In the genomic region with DNA sequence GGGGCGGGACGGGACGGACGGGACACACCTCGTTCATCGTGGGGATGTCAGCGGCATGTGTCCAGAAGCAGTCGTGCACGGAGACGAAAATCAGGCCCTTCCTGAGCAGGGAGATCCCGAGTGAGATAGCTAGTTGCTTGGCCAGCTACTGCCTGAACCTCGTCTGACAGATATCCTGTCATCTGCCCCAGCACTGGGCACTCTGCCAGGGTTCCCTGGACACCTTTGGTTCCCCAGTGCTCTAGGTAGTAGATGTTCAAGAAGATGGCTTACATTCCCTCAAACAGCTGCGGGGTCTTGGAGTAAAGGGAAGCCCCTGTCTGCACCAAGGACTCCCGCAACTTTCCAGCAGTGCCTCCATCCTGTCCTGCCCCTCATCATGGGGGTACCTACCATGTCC, we compare ENCODE assay signal across 17 mouse cellular contexts. TPM values are rescaled to one million over a fixed set of nuclear protein-coding genes. Genes with fewer than 3 reads are reported as not detected.
"Had no signal": no experiment of that assay in that cellular context is flagged by ENCODE, and none has a peak within 500 bp of the region (broad histone marks: within the 10 kb centered on the region; RNA-seq: fewer than 3 reads in every experiment).

No protein-coding gene starts in this region.

- H3K4me3 ChIP-seq: layer of hippocampus, adult 2 months; left cerebral cortex, adult 2 months; liver, embryonic 13.5 days; stomach, embryonic 15.5 days had no signal

- H3K27ac ChIP-seq: layer of hippocampus, adult 2 months; left cerebral cortex, adult 2 months; liver, embryonic 13.5 days; stomach, embryonic 15.5 days had no signal

- DNase-seq: kidney, adult 9 months; layer of hippocampus, adult 9-11 months; layer of hippocampus, postnatal 36 days; liver, embryonic 13.5 days; lung, adult 2 months; lung, postnatal 14 days; lung, postnatal 4 days; midbrain, embryonic 14.5 days; right cerebral cortex, postnatal 14 days; spleen, adult 18-20 months; thymus, postnatal 25 days had no signal

RNA-seq across cellular contexts. Expression of a gene that starts 18.2 kb away (rescaled TPM):
- total RNA-seq: liver, adult 2 months; megakaryocyte progenitor cell, adult 5-6 weeks; megakaryocyte-erythroid progenitor cell, adult 5-6 weeks had no signal

RNA-seq across cellular contexts. Expression of a gene that starts 20.3 kb away (rescaled TPM):
- total RNA-seq: megakaryocyte progenitor cell, adult 5-6 weeks had no signal
